ENCODE assay signal across 11 mouse cellular contexts in genomic region chr13:63293647-63294046, GRCm38 (mm10).
DNase-seq lines count a peak whose midpoint lies in the region; ATAC-seq and TF ChIP-seq lines count a peak whose summit lies in the region.
"Had no signal": no experiment of that assay in that cellular context is flagged by ENCODE, and none has a peak within 500 bp of the region (broad histone marks: within the 10 kb centered on the region; RNA-seq: fewer than 3 reads in every experiment).

No protein-coding gene starts in this region.

- H3K36me3 ChIP-seq in heart, adult 2 months (ENCODE audit: control insufficient read depth, insufficient read depth, low read length), result peaks cover 45% of the 10 kb centered on the region
- H3K36me3 ChIP-seq in liver, adult 2 months (ENCODE audit: control insufficient read depth, insufficient read depth, low read length), result peaks cover 9% of the 10 kb centered on the region
- H3K36me3 ChIP-seq in embryonic facial prominence, embryonic 15.5 days, result peaks cover 92% of the 10 kb centered on the region
- H3K36me3 ChIP-seq in neural tube, embryonic 13.5 days, result peaks cover 24% of the 10 kb centered on the region

- no peak for ATAC-seq in embryonic facial prominence, embryonic 15.5 days (ENCODE audit: insufficient number of reproducible peaks, low FRiP score, low TSS enrichment, low read depth)
- no peak for ATAC-seq in neural tube, embryonic 13.5 days (ENCODE audit: low read depth)
- ATAC-seq: activated CD4-positive, CD25-positive, alpha-beta regulatory T cell, adult 4 months; forebrain, embryonic 16.5 days; inflammation-experienced regulatory T-cells, adult 6 months had no signal

- TF ChIP-seq POLR2A in heart, adult 2 months (IDR thresholded peaks at IDR 0.05; ENCODE audit: insufficient read depth, low read depth, low read length), result no peak
- TF ChIP-seq POLR2A in liver, adult 2 months (IDR thresholded peaks at IDR 0.05; ENCODE audit: extremely low read depth, insufficient read depth, low read length), result no peak

- no peak for DNase-seq in heart, adult 2 months
- no peak for DNase-seq in heart, adult 8-10 months (ENCODE audit: low spot score)
- no peak for DNase-seq in liver, adult 2 months (ENCODE audit: extremely low read depth, low read depth, low spot score)
- no peak for DNase-seq in liver
- DNase-seq in left cerebral cortex, postnatal 25 days (ENCODE audit: low spot score in 2 of 2), result no peak
- DNase-seq in thymus, postnatal 36 days, result no peak

- no peaks in the 10 kb centered on the region for H3K9me3 ChIP-seq in embryonic facial prominence, embryonic 15.5 days (replicated peaks)
- H3K9me3 ChIP-seq in neural tube, embryonic 13.5 days, result no peaks in the 10 kb centered on the region

- no peak overlapping the region for H3K4me3 ChIP-seq in heart, adult 2 months
- H3K4me3 ChIP-seq in liver, adult 2 months (ENCODE audit: insufficient read depth, low read depth, low read length), result no peak overlapping the region
- H3K4me3 ChIP-seq in embryonic facial prominence, embryonic 15.5 days (replicated peaks), result no peak overlapping the region
- no peak overlapping the region for H3K4me3 ChIP-seq in neural tube, embryonic 13.5 days

- no peak overlapping the region for H3K9ac ChIP-seq in heart, adult 2 months (ENCODE audit: low read depth, low read length)
- no peak overlapping the region; the same call in 1 of the 2 replicates for H3K9ac ChIP-seq in liver, adult 2 months (ENCODE audit: low read depth, low read length)
- no peak overlapping the region for H3K9ac ChIP-seq in embryonic facial prominence, embryonic 15.5 days
- H3K9ac ChIP-seq in neural tube, embryonic 13.5 days, result no peak overlapping the region

- H3K27me3 ChIP-seq in heart, adult 2 months (ENCODE audit: control insufficient read depth, insufficient read depth, low read length), result no peaks in the 10 kb centered on the region
- H3K27me3 ChIP-seq in liver, adult 2 months (ENCODE audit: control insufficient read depth, insufficient read depth, low read length), result no peaks in the 10 kb centered on the region
- no peaks in the 10 kb centered on the region for H3K27me3 ChIP-seq in embryonic facial prominence, embryonic 15.5 days
- no peaks in the 10 kb centered on the region for H3K27me3 ChIP-seq in neural tube, embryonic 13.5 days

- WGBS in heart, adult 2 months, result 64% methylated on average over 3 of the region's 3 CpGs
- WGBS in liver, adult 2 months, result 86% methylated on average over 3 of the region's 3 CpGs
- 56% methylated on average over 3 of the region's 3 CpGs for WGBS in embryonic facial prominence, embryonic 15.5 days
- 42% methylated on average over 3 of the region's 3 CpGs for WGBS in neural tube, embryonic 13.5 days

- H3K79me2 ChIP-seq in heart, adult 2 months (replicated peaks; ENCODE audit: control insufficient read depth, insufficient read depth, low read length), result peaks cover 10% of the 10 kb centered on the region
- H3K79me2 ChIP-seq in liver, adult 2 months (ENCODE audit: control insufficient read depth, insufficient read depth, low read length), result 0 out of 2 replicates have a peak, but pooled peaks cover 11% of the 10 kb centered on the region

- no peak for TF ChIP-seq CTCF in heart, adult 2 months (IDR thresholded peaks at IDR 0.05)
- TF ChIP-seq CTCF in liver, adult 2 months (IDR thresholded peaks at IDR 0.05; ENCODE audit: low read depth, low read length), result no peak

- no peak for TF ChIP-seq EP300 in heart, adult 2 months (IDR thresholded peaks at IDR 0.05; ENCODE audit: insufficient read depth, low read depth, low read length)

- intact Hi-C loops in heart, adult 2 months (cut with DNase I), result loop anchor here (2.0 to 5.0 kb wide), 2 partner anchors 15 to 36 kb away; no protein-coding TSS in a partner anchor
- intact Hi-C loops in left cerebral cortex, postnatal 25 days (cut with DNase I), result no loop called here

- peak overlapping the region; percentile 51 for H3K27ac ChIP-seq in heart, adult 2 months
- H3K27ac ChIP-seq in liver, adult 2 months (replicated peaks; ENCODE audit: insufficient read depth, low read depth, low read length), result peak overlapping the region; percentile 43
- peak overlapping the region; percentile 74 for H3K27ac ChIP-seq in embryonic facial prominence, embryonic 15.5 days (replicated peaks)
- H3K27ac ChIP-seq in neural tube, embryonic 13.5 days (replicated peaks), result peak overlapping the region; percentile 72

- no peak overlapping the region for H3K4me2 ChIP-seq in embryonic facial prominence, embryonic 15.5 days (replicated peaks)
- no peak overlapping the region for H3K4me2 ChIP-seq in neural tube, embryonic 13.5 days

- peaks cover 36% of the 10 kb centered on the region for H3K4me1 ChIP-seq in heart, adult 2 months (ENCODE audit: control insufficient read depth, insufficient read depth, low read length)
- peaks cover 45% of the 10 kb centered on the region for H3K4me1 ChIP-seq in liver, adult 2 months (ENCODE audit: control insufficient read depth, insufficient read depth, low read length)
- H3K4me1 ChIP-seq in embryonic facial prominence, embryonic 15.5 days, result peaks cover 59% of the 10 kb centered on the region
- H3K4me1 ChIP-seq in neural tube, embryonic 13.5 days (replicated peaks), result peaks cover 49% of the 10 kb centered on the region
